Mouse (Mus musculus): ENCODE measurements at regions not wholly inside any gene's neighbourhood (a gene's known extent, or its start where the extent isn't known, plus 50 kb on each side); places are given as distances from the start of the nearest gene placed in this dataset.
A peak's percentile ranks its signal among the peaks of the same experiment; 100 is the strongest.

DNA sequence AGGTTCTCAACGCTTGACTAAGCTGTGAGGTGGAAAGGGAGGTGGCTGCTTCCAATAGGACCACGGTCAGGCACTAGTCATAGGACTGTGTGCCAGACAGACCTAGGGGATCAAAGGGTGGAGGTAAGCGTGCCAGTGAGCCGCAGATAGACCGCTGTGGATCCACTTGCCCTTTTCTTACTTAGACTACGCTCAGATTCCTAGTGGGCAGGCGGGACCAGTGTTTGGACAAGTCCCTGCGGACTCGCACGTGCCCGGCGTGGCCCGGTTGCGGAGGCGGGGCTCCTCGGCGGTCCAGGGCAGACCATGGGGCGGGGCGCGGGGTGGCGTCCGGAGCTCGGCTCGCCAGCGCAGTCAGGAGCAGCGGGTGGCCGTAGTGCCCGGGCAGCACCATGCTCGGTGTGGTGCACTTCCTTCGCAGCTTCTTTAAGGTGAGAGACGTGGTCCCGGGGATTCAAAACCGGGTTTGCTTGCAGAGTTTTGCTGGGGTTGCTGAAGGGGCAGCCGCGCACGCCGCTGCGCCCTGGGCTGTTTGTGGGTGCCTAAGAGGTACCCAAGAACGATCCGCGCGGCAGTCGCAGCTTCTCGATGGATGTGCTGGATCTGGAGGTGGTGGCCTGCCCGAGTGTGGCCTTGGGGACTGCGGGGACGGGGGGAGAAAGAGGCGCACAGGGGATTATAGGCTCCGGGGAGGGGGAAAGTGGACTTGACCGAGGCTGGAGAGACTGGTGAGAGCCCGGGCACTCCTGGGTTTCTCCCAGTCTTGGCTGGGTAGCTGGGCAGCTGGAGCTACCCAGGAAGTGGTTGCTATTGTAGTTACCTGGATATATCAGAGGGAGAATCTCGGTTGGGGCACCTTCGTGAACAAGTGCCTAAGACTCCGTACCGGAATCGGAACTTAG, 98.6 kb downstream of the Amer3 start:
- H3K4me1 ChIP-seq (ENCODE audit: control insufficient read depth, insufficient read depth, low read length), result peaks cover 7% of the 10 kb centered on the region
- no peak overlapping the region for H3K27ac ChIP-seq (ENCODE audit: low read length)
- no peaks in the 10 kb centered on the region for H3K36me3 ChIP-seq (ENCODE audit: control insufficient read depth, insufficient read depth, low read length)
- H3K9me3 ChIP-seq (ENCODE audit: control insufficient read depth, low read depth, low read length), result no peaks in the 10 kb centered on the region
- peak overlapping the region; percentile 40 for H3K4me3 ChIP-seq (ENCODE audit: low read depth, low read length)
- peak; percentile 77 for ATAC-seq (ENCODE audit: insufficient number of reproducible peaks, insufficient read depth, low FRiP score, low read depth)
- peak overlapping the region; percentile 96 for H3K4me2 ChIP-seq (replicated peaks; ENCODE audit: low read depth, low read length)
- H3K9ac ChIP-seq (replicated peaks; ENCODE audit: low read depth, low read length), result 0 out of 2 replicates have a peak overlapping the region, but pooled peaks have one; percentile 33
- WGBS, result under 1% methylated on average over 56 of the region's 56 CpGs
- peaks cover 15% of the 10 kb centered on the region for H3K27me3 ChIP-seq (ENCODE audit: control insufficient read depth, insufficient read depth, low read length)

GRCm38 (mm10) chr1:34678734-34679068, 99.2 kb downstream of the Amer3 start:
- H3K27ac ChIP-seq (ENCODE audit: low read length), result no peak overlapping the region
- 0% methylated on average over 9 of the region's 9 CpGs for WGBS
- H3K9me3 ChIP-seq (ENCODE audit: control insufficient read depth, low read depth, low read length), result no peaks in the 10 kb centered on the region
- peaks cover 7% of the 10 kb centered on the region for H3K4me1 ChIP-seq (ENCODE audit: control insufficient read depth, insufficient read depth, low read length)
- 0 out of 2 replicates have a peak, but pooled peaks have one; percentile 33 for ATAC-seq (ENCODE audit: insufficient number of reproducible peaks, insufficient read depth, low FRiP score, low read depth)
- H3K4me2 ChIP-seq (replicated peaks; ENCODE audit: low read depth, low read length), result peak overlapping the region; percentile 96
- no peak overlapping the region for H3K9ac ChIP-seq (replicated peaks; ENCODE audit: low read depth, low read length)
- H3K27me3 ChIP-seq (ENCODE audit: control insufficient read depth, insufficient read depth, low read length), result peaks cover 15% of the 10 kb centered on the region
- H3K4me3 ChIP-seq (ENCODE audit: low read depth, low read length), result peak overlapping the region; percentile 40
- H3K36me3 ChIP-seq (ENCODE audit: control insufficient read depth, insufficient read depth, low read length), result no peaks in the 10 kb centered on the region

DNA sequence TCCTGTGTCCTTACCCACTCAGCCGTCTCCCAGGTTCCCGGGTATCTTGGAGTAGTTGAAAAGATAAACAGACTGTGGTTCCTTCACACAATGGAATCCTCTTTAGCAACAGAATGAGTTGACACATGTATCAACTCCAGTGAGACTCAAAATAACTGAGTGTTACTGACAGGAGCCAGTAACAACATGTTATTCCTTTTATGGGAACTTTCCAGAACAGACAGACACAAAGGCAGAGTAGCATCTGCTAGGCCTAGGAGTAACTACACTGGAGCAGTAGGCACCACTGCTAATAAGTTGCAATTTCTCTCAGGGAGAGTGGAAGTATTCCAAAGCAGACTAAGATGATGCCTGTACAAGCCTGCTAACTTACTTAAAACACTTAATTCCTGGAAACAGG, 107.1 kb downstream of the Amer3 start:
- Histone ChIP-seq H3K9me3 (ENCODE audit: control insufficient read depth, low read depth, low read length) (no peaks in the 10 kb centered on the region), H3K27me3 (ENCODE audit: control insufficient read depth, insufficient read depth, low read length) (no peaks in the 10 kb centered on the region), H3K4me1 (ENCODE audit: control insufficient read depth, insufficient read depth, low read length) (no peaks in the 10 kb centered on the region), H3K36me3 (ENCODE audit: control insufficient read depth, insufficient read depth, low read length) (no peaks in the 10 kb centered on the region), H3K9ac (replicated peaks; ENCODE audit: low read depth, low read length) (no peak overlapping the region), H3K4me3 (ENCODE audit: low read depth, low read length) (no peak overlapping the region), H3K27ac (ENCODE audit: low read length) (no peak overlapping the region), H3K4me2 (replicated peaks; ENCODE audit: low read depth, low read length) (no peak overlapping the region)
- no peak for ATAC-seq (ENCODE audit: insufficient number of reproducible peaks, insufficient read depth, low FRiP score, low read depth)
- WGBS, result 38% methylated on average over 2 of the region's 2 CpGs

DNA sequence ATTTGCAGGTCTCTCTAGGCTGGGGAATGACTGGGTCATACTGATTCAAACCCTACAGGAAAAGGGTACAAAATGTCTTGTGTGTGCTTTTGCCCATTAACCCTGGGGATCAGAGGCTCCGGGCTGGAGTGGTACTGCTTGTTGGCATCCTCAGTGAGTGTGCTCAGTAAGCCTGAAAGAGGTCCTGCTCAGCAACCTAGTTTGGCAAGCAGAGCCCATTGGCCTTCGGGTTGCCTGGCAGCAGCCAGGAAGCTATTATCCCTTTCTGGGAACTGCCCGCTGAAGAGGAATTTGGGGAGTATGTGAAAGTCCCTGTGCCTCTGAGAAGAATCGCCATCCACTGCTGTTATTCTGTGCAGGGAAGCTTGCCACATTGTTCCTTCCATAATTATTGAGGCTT, 117.1 kb downstream of the Amer3 start:
- H3K27ac ChIP-seq (ENCODE audit: low read length), result no peak overlapping the region
- H3K36me3 ChIP-seq (ENCODE audit: control insufficient read depth, insufficient read depth, low read length), result no peaks in the 10 kb centered on the region
- no peak for ATAC-seq (ENCODE audit: insufficient number of reproducible peaks, insufficient read depth, low FRiP score, low read depth)
- WGBS, result 76% methylated on average over 4 of the region's 4 CpGs
- no peaks in the 10 kb centered on the region for H3K4me1 ChIP-seq (ENCODE audit: control insufficient read depth, insufficient read depth, low read length)
- no peak overlapping the region for H3K9ac ChIP-seq (replicated peaks; ENCODE audit: low read depth, low read length)
- H3K27me3 ChIP-seq (ENCODE audit: control insufficient read depth, insufficient read depth, low read length), result no peaks in the 10 kb centered on the region
- no peak overlapping the region for H3K4me3 ChIP-seq (ENCODE audit: low read depth, low read length)
- no peak overlapping the region for H3K4me2 ChIP-seq (replicated peaks; ENCODE audit: low read depth, low read length)
- H3K9me3 ChIP-seq (ENCODE audit: control insufficient read depth, low read depth, low read length), result no peaks in the 10 kb centered on the region

GRCm38 (mm10) chr1:34700237-34701030, 121.0 kb downstream of the Amer3 start:
- H3K4me2 ChIP-seq (replicated peaks; ENCODE audit: low read depth, low read length), result no peak overlapping the region
- no peaks in the 10 kb centered on the region for H3K36me3 ChIP-seq (ENCODE audit: control insufficient read depth, insufficient read depth, low read length)
- H3K27ac ChIP-seq (ENCODE audit: low read length), result no peak overlapping the region
- WGBS, result 47% methylated on average over 17 of the region's 17 CpGs
- H3K9ac ChIP-seq (replicated peaks; ENCODE audit: low read depth, low read length), result no peak overlapping the region
- H3K27me3 ChIP-seq (ENCODE audit: control insufficient read depth, insufficient read depth, low read length), result no peaks in the 10 kb centered on the region
- H3K4me1 ChIP-seq (ENCODE audit: control insufficient read depth, insufficient read depth, low read length), result no peaks in the 10 kb centered on the region
- H3K4me3 ChIP-seq (ENCODE audit: low read depth, low read length), result no peak overlapping the region
- no peaks in the 10 kb centered on the region for H3K9me3 ChIP-seq (ENCODE audit: control insufficient read depth, low read depth, low read length)
- ATAC-seq (ENCODE audit: insufficient number of reproducible peaks, insufficient read depth, low FRiP score, low read depth), result no peak

- Histone ChIP-seq H3K4me1 (ENCODE audit: control insufficient read depth, insufficient read depth, low read length) (no peaks in the 10 kb centered on the region), H3K36me3 (ENCODE audit: control insufficient read depth, insufficient read depth, low read length) (no peaks in the 10 kb centered on the region), H3K27ac (ENCODE audit: low read length) (no peak overlapping the region), H3K27me3 (ENCODE audit: control insufficient read depth, insufficient read depth, low read length) (no peaks in the 10 kb centered on the region), H3K4me3 (ENCODE audit: low read depth, low read length) (no peak overlapping the region), H3K4me2 (replicated peaks; ENCODE audit: low read depth, low read length) (no peak overlapping the region), H3K9me3 (ENCODE audit: control insufficient read depth, low read depth, low read length) (no peaks in the 10 kb centered on the region), H3K9ac (replicated peaks; ENCODE audit: low read depth, low read length) (no peak overlapping the region)
- no peak for ATAC-seq (ENCODE audit: insufficient number of reproducible peaks, insufficient read depth, low FRiP score, low read depth)
- WGBS, result 74% methylated on average over 7 of the region's 7 CpGs
Measured at GRCm38 (mm10) chr1:34701436-34701835, 122.0 kb downstream of the Amer3 start.

GRCm38 (mm10) chr1:34709089-34709488, 129.6 kb downstream of the Amer3 start:
- no peaks in the 10 kb centered on the region for H3K9me3 ChIP-seq (ENCODE audit: control insufficient read depth, low read depth, low read length)
- no peak for ATAC-seq (ENCODE audit: insufficient number of reproducible peaks, insufficient read depth, low FRiP score, low read depth)
- H3K4me1 ChIP-seq (ENCODE audit: control insufficient read depth, insufficient read depth, low read length), result no peaks in the 10 kb centered on the region
- no peak overlapping the region for H3K9ac ChIP-seq (replicated peaks; ENCODE audit: low read depth, low read length)
- H3K27me3 ChIP-seq (ENCODE audit: control insufficient read depth, insufficient read depth, low read length), result no peaks in the 10 kb centered on the region
- H3K4me3 ChIP-seq (ENCODE audit: low read depth, low read length), result no peak overlapping the region
- no peak overlapping the region for H3K27ac ChIP-seq (ENCODE audit: low read length)
- 84% methylated on average over 2 of the region's 2 CpGs for WGBS
- H3K36me3 ChIP-seq (ENCODE audit: control insufficient read depth, insufficient read depth, low read length), result no peaks in the 10 kb centered on the region
- H3K4me2 ChIP-seq (replicated peaks; ENCODE audit: low read depth, low read length), result no peak overlapping the region

DNA sequence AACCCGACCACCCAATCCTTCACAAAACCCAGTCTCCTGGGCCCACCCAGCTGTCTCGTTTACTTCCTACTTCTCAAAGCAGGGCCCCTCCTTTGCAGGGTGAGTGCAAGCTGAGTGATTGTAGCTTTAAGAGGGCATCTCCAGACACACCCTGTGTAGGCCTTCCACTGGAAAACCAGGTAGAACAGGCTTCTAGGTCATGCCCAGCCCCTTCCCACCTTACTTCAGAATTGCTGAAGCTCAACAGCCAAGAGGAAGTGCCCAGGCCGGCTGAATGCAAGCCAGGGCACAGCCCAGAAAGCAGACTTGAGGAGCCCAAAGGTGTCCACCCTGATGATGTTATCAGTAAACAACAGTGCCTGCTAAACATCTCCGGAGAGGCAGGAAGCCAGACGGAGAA, 120.2 kb downstream of the Fam168b start:
- H3K27ac ChIP-seq (ENCODE audit: low read length), result no peak overlapping the region
- WGBS, result 61% methylated on average over 5 of the region's 5 CpGs

More for the DNA sequence above, 120.2 kb downstream of the Fam168b start:
- Histone ChIP-seq H3K4me1 (ENCODE audit: control insufficient read depth, insufficient read depth, low read length) (no peaks in the 10 kb centered on the region), H3K27me3 (ENCODE audit: control insufficient read depth, insufficient read depth, low read length) (no peaks in the 10 kb centered on the region), H3K9me3 (ENCODE audit: control insufficient read depth, low read depth, low read length) (no peaks in the 10 kb centered on the region), H3K4me3 (ENCODE audit: low read depth, low read length) (no peak overlapping the region), H3K36me3 (ENCODE audit: control insufficient read depth, insufficient read depth, low read length) (no peaks in the 10 kb centered on the region), H3K9ac (replicated peaks; ENCODE audit: low read depth, low read length) (no peak overlapping the region), H3K4me2 (replicated peaks; ENCODE audit: low read depth, low read length) (no peak overlapping the region)
- peak; percentile 80 for ATAC-seq (ENCODE audit: insufficient number of reproducible peaks, insufficient read depth, low FRiP score, low read depth)

Data from stomach, embryonic 14.5 days (tissue).